Mouse (Mus musculus) hematopoietic stem cell, adult 5-6 weeks (primary cell): ENCODE data around the gene Zfp711. TPM values are rescaled to one million over a fixed set of nuclear protein-coding genes. Genes with fewer than 3 reads are reported as not detected.

ENCODE experiments used
- ATAC-seq, 2 experiments: fragments of 125-278 bp in 1 of 2; replicated peaks in 1 of 2; 2 replicates each; pipeline ENCODE4 v1.8.0; 2016 to 2017; ENCODE audit warnings: inconsistent platforms in 2 of 2, mild to moderate bottlenecking in 2 of 2, moderate number of reproducible peaks in 2 of 2, low read depth in 1 of 2, moderate TSS enrichment in 1 of 2; ENCODE audit not compliant: low FRiP score in 2 of 2, poor library complexity in 2 of 2, severe bottlenecking in 2 of 2, insufficient read depth in 1 of 2, low TSS enrichment in 1 of 2
- total RNA-seq: library from RNA; stranded (forward); fragments of 172-1452, 232-1000 nt; gene quantifications from 2 replicates; pipeline ENCODE4 v1.2.3, GENCODE M21; 2017

The Zfp711 gene
- 0.30 TPM in 1 of 2 replicates, not detected in the other for total RNA-seq

DNA sequence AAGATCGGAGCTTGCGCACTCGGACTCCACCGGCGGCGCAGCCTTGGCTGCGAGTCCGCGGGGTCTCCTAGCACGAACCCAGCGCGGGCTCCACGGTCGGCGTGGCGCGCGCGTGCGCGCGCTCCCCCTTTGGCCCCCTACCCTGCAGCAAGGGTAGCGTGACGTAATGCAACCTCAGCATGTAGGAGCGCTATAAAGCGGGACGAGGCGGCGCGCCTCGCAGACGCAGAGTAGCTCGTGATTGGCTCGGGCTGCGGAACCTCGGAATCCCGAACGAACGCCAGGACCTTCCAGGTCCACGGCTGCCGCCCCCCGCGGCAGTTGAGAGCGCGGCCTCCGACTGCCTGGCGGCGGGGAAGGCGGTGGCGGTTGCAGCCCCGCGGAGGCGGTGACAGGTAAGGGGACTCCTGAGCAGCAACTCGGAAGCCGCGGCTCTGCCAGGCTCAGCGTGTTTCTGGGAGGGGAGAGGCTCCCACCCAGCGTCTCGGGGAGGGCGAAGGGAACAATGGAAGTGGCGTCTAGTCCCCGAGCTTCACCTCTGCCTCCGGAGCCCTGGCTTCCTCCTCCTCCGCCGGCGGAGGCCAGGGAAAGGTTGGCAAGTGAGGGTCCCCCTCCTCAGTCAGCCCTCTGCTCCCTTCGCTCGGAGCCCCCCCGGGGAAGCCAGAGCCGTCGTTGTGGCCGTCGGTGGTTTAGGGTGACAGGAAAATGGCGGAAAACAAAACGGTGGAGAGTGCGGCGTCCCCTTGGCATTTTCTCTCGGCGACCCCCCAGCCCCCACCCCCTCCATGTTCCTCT, at the start of gene Zfp711:
TSS of gene Zfp711 (plus strand) at position 16 of the 795 bp plus-strand sequence.
- ATAC-seq = peak; percentile 62 to 77

DNA sequence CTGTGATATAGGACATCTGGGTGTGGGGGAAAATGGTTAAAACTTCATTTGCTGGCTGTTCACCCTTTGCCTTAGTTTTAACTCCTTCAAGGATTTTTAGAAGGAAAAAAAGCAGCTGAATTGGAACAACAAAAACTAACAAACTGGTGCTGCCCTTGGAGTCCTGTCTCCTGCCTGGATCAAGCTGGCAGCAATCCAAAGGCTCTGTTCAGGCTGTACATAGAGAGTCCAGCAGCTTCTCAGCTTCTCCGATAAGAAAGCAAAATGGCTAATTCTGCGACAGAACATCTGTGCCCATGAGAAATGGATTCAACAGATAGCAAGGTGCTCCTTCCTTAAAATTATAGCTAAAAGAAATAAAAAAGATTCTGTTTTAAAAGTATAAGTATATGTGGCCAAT, 32.6 kb upstream of the Zfp711 start:
- no peak for ATAC-seq

DNA sequence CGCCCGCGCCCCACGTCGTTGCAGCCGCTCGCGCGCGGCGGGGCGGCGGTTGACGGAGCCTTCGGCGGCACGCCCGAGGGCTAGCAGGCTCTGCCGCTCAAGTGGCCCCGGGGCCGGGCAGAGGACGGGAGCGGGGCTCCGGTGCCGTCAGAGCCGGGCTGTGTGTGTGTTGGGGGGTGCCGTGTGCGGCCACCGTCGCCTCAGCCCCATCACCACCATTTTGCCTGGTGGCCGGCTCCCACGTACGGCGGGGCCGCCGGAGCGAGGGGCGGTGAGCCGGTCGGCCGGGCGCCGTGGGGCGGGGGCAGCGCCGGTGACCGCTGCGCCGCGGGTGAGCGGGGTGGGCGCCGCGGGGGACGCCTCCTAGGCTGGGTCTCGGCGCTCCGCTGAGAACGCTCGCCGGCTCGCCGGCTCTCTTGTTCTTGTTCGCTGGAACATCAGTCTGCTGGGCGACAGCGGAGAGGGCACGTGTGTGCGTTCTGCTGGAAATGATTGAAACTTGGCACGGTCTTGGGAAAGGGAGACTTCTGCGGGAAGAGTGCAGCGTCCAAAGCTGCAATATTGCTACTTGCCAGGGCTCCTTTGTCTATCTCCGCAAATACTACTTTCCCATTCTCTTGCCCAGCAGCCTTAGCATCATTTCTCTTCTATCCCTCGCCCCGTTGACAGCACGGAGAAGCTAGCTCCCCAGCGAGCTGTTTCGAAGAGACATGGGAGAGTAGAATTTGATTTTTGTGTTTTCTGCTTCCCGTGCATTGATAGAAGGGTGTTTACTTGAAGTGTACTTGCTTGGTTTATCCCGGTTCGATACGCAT, 1.2 kb downstream of the Zfp711 start:
- ATAC-seq = peak; percentile 12 to 21; a peak in 1 of 4 replicates

- ATAC-seq = no peak
These were observed 75.2 kb downstream of the Zfp711 start for GRCm38 (mm10) chrX:112675525-112675924.

DNA sequence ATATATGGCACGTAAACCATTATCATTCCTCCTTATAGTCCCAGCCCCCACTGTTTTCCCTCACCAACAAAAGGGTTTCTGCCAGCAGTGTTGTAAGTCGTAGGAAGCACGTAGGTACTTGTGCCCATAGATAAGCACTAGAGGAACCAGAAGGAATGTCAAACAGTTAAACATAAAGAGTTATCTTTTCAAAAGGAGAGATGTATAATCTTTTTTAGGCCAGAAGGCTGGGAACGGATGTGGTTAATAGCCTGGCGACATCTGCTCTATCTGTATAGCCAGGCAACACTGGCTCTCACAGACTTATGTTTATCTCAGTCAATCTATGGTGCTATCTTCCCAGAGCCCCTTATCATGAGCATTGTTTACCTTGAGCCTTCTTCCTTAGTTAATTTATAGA, 80.3 kb downstream of the Zfp711 start:
- peak in 1 of 2 experiments; percentile 42; a peak in 2 of 4 replicates for ATAC-seq

Other genes with a start within 250 kb of the Zfp711 start
- gene Satl1, start 193.7 kb upstream of the Zfp711 start, total RNA-seq = not detected in 2 replicates
- not detected in 2 replicates for gene 2010106E10Rik, start 105.3 kb upstream of the Zfp711 start, total RNA-seq
- not detected in 2 replicates for gene Pof1b, start 98.1 kb downstream of the Zfp711 start, total RNA-seq